Mouse (Mus musculus) lung, embryonic 15.5 days (tissue): ENCODE measurements around the gene Zbtb6. TPM values are rescaled to one million over a fixed set of nuclear protein-coding genes. Genes with fewer than 3 reads are reported as not detected.

Experiments used
- polyA plus RNA-seq: library from polyadenylated mRNA; unstranded; fragments of >200 nt; fragmentation: Nextera tagmentation; extraction: Ambion mirVana; gene quantifications from 2 replicates; pipeline ENCODE4 v1.2.1, GENCODE M21; 2015

Zbtb6 gene
- polyA plus RNA-seq, 1 experiment from 2014 or later, result 6.6 TPM

Other genes starting within 250 kb of the Zbtb6 start
- not detected in 2 replicates for gene Olfr366, start 231.6 kb downstream of the Zbtb6 start, polyA plus RNA-seq
- gene Olfr368, start 116.7 kb downstream of the Zbtb6 start, polyA plus RNA-seq, result not detected in 2 replicates
- 52.2 and 53.1 TPM in 2 replicates for gene Pdcl, start 83.8 kb downstream of the Zbtb6 start, polyA plus RNA-seq
- gene Rc3h2, start 20.3 kb downstream of the Zbtb6 start, polyA plus RNA-seq, result 12.0 and 13.8 TPM in 2 replicates
- gene Zbtb26, start within 50 bp of the Zbtb6 start, polyA plus RNA-seq, result 6.8 TPM in 2 replicates
- gene Rabgap1, start 108 bp upstream of the Zbtb6 start, polyA plus RNA-seq, result 38.2 and 42.9 TPM in 2 replicates
- 1.6 TPM in 2 replicates for gene Gpr21, start 73.2 kb upstream of the Zbtb6 start, polyA plus RNA-seq